Mouse (Mus musculus) forebrain, postnatal 0 days (tissue): Measurements from ENCODE around the gene Casz1. TPM values are rescaled to one million over a fixed set of nuclear protein-coding genes. Genes with fewer than 3 reads are reported as not detected.

Experiments
- ATAC-seq: fragments of 200-750 bp; cut with Nextera tagmentation; 2 replicates; pipeline ENCODE4 v1.8.0; 2017; ENCODE audit warnings: mild to moderate bottlenecking, moderate library complexity
- DNase-seq: peaks from one replicate; pipeline ENCODE4 v3.0.0-alpha.2; 2015
- H3K27ac ChIP-seq: fragments of 300-500 bp; sonication (generic); 2 replicates; pipeline ENCODE4 v1.5.1; 2014; ENCODE audit warnings: low read depth, mild to moderate bottlenecking, antibody characterized with exemption, low read length, moderate library complexity, mixed read lengths
- H3K27me3 ChIP-seq: fragments of 300-500 bp; sonication (generic); 2 replicates; pipeline ENCODE4 v1.6.1; 2014; ENCODE audit warnings: mild to moderate bottlenecking, low read length, mixed read lengths; ENCODE audit not compliant: insufficient read depth
- H3K36me3 ChIP-seq: fragments of 300-500 bp; sonication (generic); 2 replicates; pipeline ENCODE4 v1.6.1; 2014; ENCODE audit warnings: mild to moderate bottlenecking, moderate library complexity; ENCODE audit not compliant: insufficient read depth
- H3K4me1 ChIP-seq: fragments of 300-500 bp; sonication (generic); 2 replicates; pipeline ENCODE4 v1.6.1; 2014; ENCODE audit warnings: antibody characterized with exemption; ENCODE audit not compliant: insufficient read depth
- H3K4me2 ChIP-seq: fragments of 300-500 bp; sonication (generic); 2 replicates; pipeline ENCODE4 v1.6.1; 2014; ENCODE audit warnings: low read depth, mild to moderate bottlenecking, moderate library complexity
- H3K4me3 ChIP-seq: fragments of 300-500 bp; sonication (generic); 2 replicates; pipeline ENCODE4 v1.5.1; 2014; ENCODE audit warnings: low read depth, low read length, mixed read lengths
- H3K9ac ChIP-seq: fragments of 300-500 bp; sonication (generic); 2 replicates; pipeline ENCODE4 v1.6.1; 2014; ENCODE audit warnings: mild to moderate bottlenecking
- H3K9me3 ChIP-seq: fragments of 300-500 bp; sonication (generic); 2 replicates; pipeline ENCODE4 v1.6.1; 2016; ENCODE audit warnings: low read length
- CTCF ChIP-seq: sonication (generic); IDR thresholded peaks from 2 replicates; pipeline ENCODE4 v1.5.1; 2016; ENCODE audit warnings: antibody characterized with exemption, control low read depth, low read depth
- WGBS: fragments of 180-500 bp; shearing (Covaris S2); extraction: QIAGEN DNeasy Blood & Tissue Kit; methylation state at CpG from one replicate; pipeline ENCODE4 v1.1.7; 2014; 5-methylcytosine and 5-hydroxymethylcytosine counted together
- polyA plus RNA-seq: library from polyadenylated mRNA; unstranded; fragments of >200 nt; fragmentation: Nextera tagmentation; extraction: Ambion mirVana; gene quantifications from 2 replicates; pipeline ENCODE4 v1.2.1, GENCODE M21; 2015
- total RNA-seq: library from RNA; depleted of rRNA; stranded (reverse); fragments of >200 nt; gene quantifications from 2 replicates; pipeline ENCODE4 v1.2.3, GENCODE M21; 2014

Gene Casz1
- total and polyA plus RNA-seq, 2 experiments from 2014 or later = 1.1 to 3.1 TPM

DNA sequence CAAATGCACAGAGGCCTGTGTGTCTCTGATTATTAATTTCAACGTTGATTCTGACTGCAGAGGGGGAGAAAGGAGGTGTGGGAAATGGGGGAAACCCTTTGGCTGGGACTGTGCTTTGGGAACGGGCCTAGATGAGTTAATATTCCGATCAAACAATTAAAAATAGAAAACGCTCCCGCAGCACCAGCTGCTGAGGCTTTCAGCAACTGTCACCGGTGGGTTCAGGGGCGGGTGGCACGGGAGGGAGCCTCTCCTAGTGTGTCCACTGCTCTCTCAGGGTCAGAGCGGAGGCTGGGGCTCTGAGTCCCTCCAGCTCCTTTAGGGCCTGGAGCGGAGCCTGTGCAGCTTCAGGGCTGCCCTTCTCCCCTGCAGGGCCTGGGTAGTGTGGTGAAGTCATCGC, 105.3 kb downstream of the Casz1 start:
- Histone ChIP-seq H3K4me3 (no peak overlapping the region), H3K4me2 (no peak overlapping the region), H3K27ac (no peak overlapping the region), H3K9ac (no peak overlapping the region), H3K4me1 (no peaks in the 10 kb centered on the region), H3K9me3 (no peaks in the 10 kb centered on the region), H3K27me3 (no peaks in the 10 kb centered on the region), H3K36me3 (no peaks in the 10 kb centered on the region)
- TF ChIP-seq CTCF = no peak
- ATAC-seq = no peak
- DNase-seq = no peak
- 57% methylated on average over 11 of the region's 11 CpGs for WGBS

DNA sequence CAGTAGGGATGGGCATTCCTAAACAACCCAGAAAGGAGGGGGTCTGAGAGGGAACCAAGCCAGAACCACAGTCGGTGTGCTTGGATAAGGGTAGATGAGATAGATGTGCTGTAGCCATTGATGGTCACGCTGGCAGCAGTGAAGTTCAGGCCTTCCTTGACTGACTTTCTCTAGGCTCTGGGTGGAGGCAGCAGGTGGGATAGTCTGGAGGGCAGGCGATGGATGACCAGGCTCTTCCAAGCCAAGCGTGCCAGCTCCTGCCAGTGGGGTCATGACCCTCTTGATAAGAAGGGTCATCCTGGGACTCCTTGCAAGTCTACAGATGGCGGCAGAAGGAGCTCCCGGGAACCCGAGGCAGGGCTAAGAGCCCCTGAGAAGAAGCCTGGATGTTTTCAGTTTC, 107.9 kb downstream of the Casz1 start:
- Histone ChIP-seq H3K4me1 (no peaks in the 10 kb centered on the region), H3K9ac (no peak overlapping the region), H3K36me3 (no peaks in the 10 kb centered on the region), H3K9me3 (no peaks in the 10 kb centered on the region), H3K4me2 (no peak overlapping the region), H3K27me3 (no peaks in the 10 kb centered on the region), H3K4me3 (no peak overlapping the region), H3K27ac (no peak overlapping the region)
- DNase-seq (no peak), ATAC-seq (no peak)
- TF ChIP-seq CTCF = no peak
- WGBS = 75% methylated on average over 7 of the region's 7 CpGs

DNA sequence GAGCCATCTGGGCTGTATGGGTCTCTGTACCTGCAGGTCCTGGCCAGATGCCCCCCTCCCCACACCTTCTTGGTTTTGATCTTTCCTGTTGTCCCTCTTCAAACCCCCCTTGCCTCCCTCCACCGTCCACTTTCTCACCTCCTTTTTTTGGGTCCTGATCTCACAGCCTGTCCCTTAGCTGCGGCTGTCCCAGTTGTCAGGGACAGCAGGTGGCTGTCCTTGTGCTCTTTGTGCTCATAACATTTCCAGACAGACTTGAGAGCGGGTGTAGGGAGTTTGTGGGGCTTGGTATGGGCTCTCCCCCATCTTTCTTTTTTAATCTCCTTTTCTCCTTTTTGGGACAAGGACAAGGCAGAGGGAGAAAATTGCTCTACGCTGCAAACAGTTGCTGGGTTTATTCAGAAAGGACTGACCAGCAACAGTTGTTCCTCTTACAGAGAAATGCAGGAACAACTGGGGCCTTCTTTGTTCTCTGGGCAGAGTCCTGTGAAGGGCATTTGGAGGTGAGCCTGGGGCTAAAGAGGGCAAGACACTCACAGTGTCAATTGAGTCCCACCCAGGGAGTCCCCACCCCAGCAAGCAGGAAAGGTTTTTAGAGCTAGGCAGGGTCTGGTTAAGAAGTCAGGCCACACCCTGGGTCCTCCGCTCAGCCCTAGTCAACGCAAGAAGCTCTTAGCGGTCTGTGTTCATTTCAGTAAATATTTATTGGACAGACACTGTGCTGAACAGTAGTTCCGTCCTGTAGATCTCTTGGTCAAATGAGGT, 108.8 kb downstream of the Casz1 start:
- ATAC-seq (no peak), DNase-seq (no peak)
- Histone ChIP-seq H3K9me3 (no peaks in the 10 kb centered on the region), H3K27ac (no peak overlapping the region), H3K9ac (no peak overlapping the region), H3K4me1 (no peaks in the 10 kb centered on the region), H3K4me2 (no peak overlapping the region), H3K27me3 (no peaks in the 10 kb centered on the region), H3K4me3 (no peak overlapping the region), H3K36me3 (no peaks in the 10 kb centered on the region)
- no peak for TF ChIP-seq CTCF
- 61% methylated on average over 8 of the region's 8 CpGs for WGBS

DNA sequence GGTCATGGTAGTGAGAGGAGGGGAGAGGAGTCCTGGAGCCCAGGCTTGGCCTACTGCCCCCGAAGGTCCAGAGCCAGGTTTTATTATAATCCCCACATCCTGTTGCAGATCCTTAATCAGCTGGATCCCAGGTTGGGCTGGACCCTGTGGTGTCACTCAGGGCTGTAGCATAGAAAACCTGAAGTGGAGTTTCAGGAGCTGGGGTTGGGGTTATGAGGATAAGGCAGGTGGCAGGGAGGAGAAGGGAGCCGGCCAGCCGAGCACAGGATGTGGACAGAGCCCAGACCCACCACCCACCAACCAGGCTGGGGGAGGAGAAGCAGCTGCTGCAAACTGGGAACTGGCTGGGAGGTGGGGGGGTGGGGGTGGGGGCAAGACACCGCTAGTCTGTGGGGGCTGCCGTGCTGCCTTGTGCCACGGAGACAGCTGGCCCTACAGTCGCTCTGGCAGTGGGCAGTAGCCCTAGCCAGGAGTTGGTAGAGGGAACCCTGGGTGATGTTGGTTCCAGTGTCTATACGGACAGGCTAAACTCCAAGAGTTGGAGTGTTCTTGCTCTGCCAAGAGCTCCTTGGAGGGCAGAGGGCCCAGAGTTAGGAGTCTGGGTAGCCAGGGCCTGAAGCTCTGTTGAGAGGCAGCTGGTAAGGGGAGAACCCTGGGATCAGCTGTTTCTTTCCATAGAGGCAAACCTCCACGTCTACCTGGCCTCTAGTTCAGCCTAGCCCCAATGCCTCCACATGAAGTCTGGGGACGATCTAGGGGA, 110.8 kb downstream of the Casz1 start:
- peak; percentile 77 for ATAC-seq
- H3K36me3 ChIP-seq = no peaks in the 10 kb centered on the region
- no peak overlapping the region for H3K9ac ChIP-seq
- H3K4me1 ChIP-seq = no peaks in the 10 kb centered on the region
- H3K9me3 ChIP-seq = no peaks in the 10 kb centered on the region
- H3K27me3 ChIP-seq = no peaks in the 10 kb centered on the region
- no peak overlapping the region for H3K27ac ChIP-seq
- no peak overlapping the region for H3K4me3 ChIP-seq
- no peak overlapping the region for H3K4me2 ChIP-seq
- WGBS = 35% methylated on average over 10 of the region's 10 CpGs
- DNase-seq = peak; percentile 46
- TF ChIP-seq CTCF = no peak

DNA sequence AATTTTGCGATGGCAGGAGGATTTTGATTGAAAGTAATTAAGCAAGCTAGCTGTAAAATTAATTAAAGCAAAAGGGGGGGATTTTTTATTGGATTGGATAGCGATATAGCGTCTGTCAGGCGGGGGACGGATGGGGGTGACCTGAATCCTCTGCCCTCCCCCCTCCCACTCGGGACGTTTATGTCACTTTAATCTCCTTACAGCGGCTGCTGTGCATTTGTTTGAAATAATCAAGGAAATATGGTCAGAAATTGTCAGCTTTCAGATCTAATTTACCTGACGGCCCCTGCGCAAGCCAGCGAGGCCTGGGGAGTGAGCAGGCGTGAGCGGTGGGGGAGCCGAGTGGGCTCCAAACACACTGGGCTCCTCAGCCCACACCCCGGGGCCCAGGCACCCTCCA, 111.6 kb downstream of the Casz1 start:
- H3K36me3 ChIP-seq = no peaks in the 10 kb centered on the region
- WGBS = 72% methylated on average over 15 of the region's 15 CpGs
- no peak for ATAC-seq
- no peak for DNase-seq
- no peak for TF ChIP-seq CTCF
- H3K4me2 ChIP-seq = no peak overlapping the region
- H3K9me3 ChIP-seq = no peaks in the 10 kb centered on the region
- no peaks in the 10 kb centered on the region for H3K27me3 ChIP-seq
- no peak overlapping the region for H3K4me3 ChIP-seq
- H3K9ac ChIP-seq = no peak overlapping the region
- no peak overlapping the region for H3K27ac ChIP-seq
- H3K4me1 ChIP-seq = no peaks in the 10 kb centered on the region

DNA sequence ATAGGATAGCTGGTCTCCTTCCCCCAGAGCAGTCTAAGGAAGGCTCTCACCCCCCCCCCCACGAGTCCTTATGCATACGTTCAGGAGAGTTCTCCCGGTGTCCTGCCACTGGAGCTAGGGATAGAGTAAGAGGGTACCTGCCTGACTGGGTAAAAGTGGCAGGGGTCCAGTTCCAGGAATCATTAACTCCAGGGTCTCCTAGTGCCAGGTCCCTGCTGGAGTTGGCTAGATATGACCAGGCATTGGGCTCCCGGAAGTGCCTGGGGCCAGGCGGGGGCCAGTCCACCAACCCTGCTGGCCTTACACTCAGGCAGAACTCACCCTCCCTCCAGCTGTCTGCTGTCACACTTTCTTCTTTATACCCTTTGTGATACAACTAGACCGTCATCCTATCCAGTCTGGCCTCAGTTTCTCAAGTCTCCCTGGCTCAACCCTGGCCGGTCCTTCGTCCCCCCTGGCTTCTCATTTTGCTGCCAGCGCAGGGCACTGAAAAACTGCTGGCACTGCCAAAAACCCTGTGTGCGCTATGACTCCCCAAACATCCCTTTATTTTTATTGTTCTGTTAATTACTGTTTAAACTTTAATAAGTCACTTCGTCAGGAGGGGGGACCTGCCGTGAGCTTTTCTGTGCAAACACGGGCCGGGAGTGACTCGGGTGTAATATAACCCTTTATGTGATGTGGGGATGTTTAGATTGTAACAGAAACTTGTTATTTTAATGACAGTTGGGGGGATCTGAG, 114.6 kb downstream of the Casz1 start:
- Histone ChIP-seq H3K4me1 (peaks cover 7% of the 10 kb centered on the region; the same call in 1 of the 2 replicates), H3K27me3 (0 out of 2 replicates have a peak, but pooled peaks cover 2% of the 10 kb centered on the region), H3K9me3 (no peaks in the 10 kb centered on the region), H3K36me3 (no peaks in the 10 kb centered on the region), H3K9ac (no peak overlapping the region), H3K4me3 (no peak overlapping the region), H3K4me2 (no peak overlapping the region), H3K27ac (no peak overlapping the region)
- no peak for ATAC-seq
- TF ChIP-seq CTCF = no peak
- no peak for DNase-seq
- 49% methylated on average over 15 of the region's 15 CpGs for WGBS
